Mouse (Mus musculus): Measurements from ENCODE around the gene Slc3a1. TPM values are rescaled to one million over a fixed set of nuclear protein-coding genes. Genes with fewer than 3 reads are reported as not detected.

Slc3a1 gene
- polyA plus RNA-seq (2015; fragmentation: Illumina TruSeq; extraction: RNeasy Lipid Tissue Mini Kit (QIAGEN cat#74804); ENCODE audit: low read depth, low replicate concordance), result not detected

GRCm38 (mm10) chr17:85028093-85028739 is at the start of gene Slc3a1:
Slc3a1 (plus strand) TSS chr17:85028376.

GRCm38 (mm10) chr17:85090120-85091099 is 62.2 kb downstream of the Slc3a1 start, which contains the start of the genes Prepl and Camkmt:
Prepl (minus strand) TSS chr17:85090241.
Camkmt (plus strand) TSS chr17:85090552.

Other genes starting within 250 kb of the Slc3a1 start
- gene Lrpprc, start 237.6 kb upstream of the Slc3a1 start, polyA plus RNA-seq (2015; fragmentation: Illumina TruSeq; extraction: RNeasy Lipid Tissue Mini Kit (QIAGEN cat#74804); ENCODE audit: low read depth, low replicate concordance), result 34.4 TPM
- 108 TPM for gene Ppm1b, start 71.6 kb upstream of the Slc3a1 start, polyA plus RNA-seq (2015; fragmentation: Illumina TruSeq; extraction: RNeasy Lipid Tissue Mini Kit (QIAGEN cat#74804); ENCODE audit: low read depth, low replicate concordance)
- 301 TPM for gene Prepl, start 61.9 kb downstream of the Slc3a1 start, polyA plus RNA-seq (2015; fragmentation: Illumina TruSeq; extraction: RNeasy Lipid Tissue Mini Kit (QIAGEN cat#74804); ENCODE audit: low read depth, low replicate concordance)
- gene Camkmt, start 62.2 kb downstream of the Slc3a1 start, polyA plus RNA-seq (2015; fragmentation: Illumina TruSeq; extraction: RNeasy Lipid Tissue Mini Kit (QIAGEN cat#74804); ENCODE audit: low read depth, low replicate concordance), result 12.6 TPM

All from brain, adult 10 weeks (tissue).